Mouse (Mus musculus) kidney, adult 2 months (tissue): Measurements from ENCODE around the gene Lyrm7.
"Not testable (repeated sequence)": the region's sequence is repeated elsewhere in the genome, so short reads cannot be mapped to it uniquely, and the experiment has no call there.

Experiments used
- CTCF ChIP-seq: fragments of 200-500 bp; conservative IDR thresholded peaks from 2 replicates; pipeline ENCODE4 v1.5.1; 2011; ENCODE audit warnings: low read depth, mild to moderate bottlenecking, control low read depth, low read length, moderate library complexity, mixed read lengths; ENCODE audit not compliant: insufficient read depth, insufficient read length
- POLR2A ChIP-seq: fragments of 200-500 bp; IDR thresholded peaks from one replicate; pipeline ENCODE4 v1.6.1; 2011; ENCODE audit warnings: low read depth, low read length, control low read depth

DNA sequence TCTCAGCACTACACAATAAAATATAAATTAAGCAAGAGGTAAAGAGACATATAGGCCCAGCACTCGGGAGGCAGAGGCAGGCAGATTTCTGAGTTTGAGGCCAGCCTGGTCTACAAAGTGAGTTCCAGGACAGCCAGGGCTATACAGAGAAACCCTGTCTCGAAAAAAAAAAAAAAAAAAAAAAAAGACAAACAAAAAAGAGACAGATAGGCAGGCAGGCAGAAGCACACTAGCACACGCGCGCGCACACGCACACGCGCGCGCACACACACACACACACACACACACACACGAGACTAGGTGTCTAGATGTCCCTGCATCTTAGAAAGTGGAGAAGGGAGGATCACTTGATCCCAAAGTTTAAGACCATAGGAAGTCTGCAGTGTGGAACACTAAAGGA lies 1.8 kb downstream of the Lyrm7 start:
- not testable (repeated sequence) for TF ChIP-seq POLR2A, CTCF
